Mouse (Mus musculus): ENCODE results near the gene Armcx3. TPM values are rescaled to one million over a fixed set of nuclear protein-coding genes. Genes with fewer than 3 reads are reported as not detected.

Gene Armcx3
- polyA plus RNA-seq, 1 experiment from 2014 or later = 84.7 TPM

DNA sequence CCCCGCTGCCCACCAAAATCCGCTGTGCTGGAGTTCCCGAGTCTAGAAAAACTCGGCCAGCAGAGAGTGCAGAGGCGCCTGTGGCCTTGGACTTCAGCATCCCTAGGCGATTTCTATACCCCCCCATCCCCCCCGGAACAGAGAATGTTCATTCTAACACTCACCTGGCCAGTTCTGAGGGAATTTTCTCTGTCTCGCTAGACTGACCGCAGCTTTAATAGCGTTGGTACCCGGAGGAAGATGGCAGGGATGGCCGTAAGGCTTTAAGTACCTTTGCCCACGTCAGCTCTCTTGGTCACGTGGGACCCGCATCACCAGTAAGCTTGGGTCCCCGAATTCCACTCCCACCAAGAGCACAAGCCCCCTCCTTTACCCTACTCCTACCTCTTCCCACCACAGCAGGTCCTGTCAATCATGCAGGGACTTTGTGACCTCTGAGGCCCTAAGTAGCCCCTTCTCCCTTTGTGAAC, 52.4 kb downstream of the Armcx3 start, which contains the start of gene Armcx2:
Gene Armcx2, minus strand, starts transcription at position 467 of the 470 bp plus-strand sequence.
- Histone ChIP-seq H3K9me3 (ENCODE audit: control insufficient read depth, low read length) (no peaks in the 10 kb centered on the region), H3K4me1 (replicated peaks; ENCODE audit: control insufficient read depth, insufficient read depth, low read length) (no peaks in the 10 kb centered on the region; the same call in 1 of the 2 replicates), H3K36me3 (ENCODE audit: control insufficient read depth, insufficient read depth) (peaks cover 5% of the 10 kb centered on the region), H3K27me3 (replicated peaks; ENCODE audit: control insufficient read depth, insufficient read depth, low read length) (no peaks in the 10 kb centered on the region), H3K4me2 (ENCODE audit: low read length) (peak within 1 kb of the TSS; percentile 52), H3K9ac (replicated peaks; ENCODE audit: low read depth, low read length) (peak within 1 kb of the TSS; percentile 74), H3K27ac (ENCODE audit: low read length) (peak within 1 kb of the TSS; percentile 93), H3K4me3 (replicated peaks; ENCODE audit: low read length) (peak within 1 kb of the TSS; percentile 67)
- peak; percentile 89 for ATAC-seq
- WGBS = 12% methylated on average over 16 of the region's 16 CpGs

Small RNAs within 50 kb of the gene (microRNA-seq; reads per million reads assigned to microRNA genes)
- not detected for gene Mir7093

Other genes with a start within 250 kb of the Armcx3 start
- gene Timm8a1, start 214.7 kb upstream of the Armcx3 start, polyA plus RNA-seq (2015; fragmentation: Nextera tagmentation; extraction: Ambion mirVana) = 45.9 and 46.2 TPM in 2 replicates
- gene Btk, start 173.0 kb upstream of the Armcx3 start, polyA plus RNA-seq (2015; fragmentation: Nextera tagmentation; extraction: Ambion mirVana) = 0.25 and 0.78 TPM in 2 replicates
- 178 and 190 TPM in 2 replicates for gene Rpl36a, start 170.9 kb upstream of the Armcx3 start, polyA plus RNA-seq (2015; fragmentation: Nextera tagmentation; extraction: Ambion mirVana)
- gene Gla, start 155.5 kb upstream of the Armcx3 start, polyA plus RNA-seq (2015; fragmentation: Nextera tagmentation; extraction: Ambion mirVana) = 3.4 and 3.9 TPM in 2 replicates
- gene Hnrnph2, start 155.4 kb upstream of the Armcx3 start, polyA plus RNA-seq (2015; fragmentation: Nextera tagmentation; extraction: Ambion mirVana) = 177 and 186 TPM in 2 replicates
- 7.4 and 7.5 TPM in 2 replicates for gene Armcx4, start 70.1 kb upstream of the Armcx3 start, polyA plus RNA-seq (2015; fragmentation: Nextera tagmentation; extraction: Ambion mirVana)
- 77.4 and 83.3 TPM in 2 replicates for gene Armcx1, start 38.6 kb upstream of the Armcx3 start, polyA plus RNA-seq (2015; fragmentation: Nextera tagmentation; extraction: Ambion mirVana)
- 30.5 and 41.5 TPM in 2 replicates for gene Armcx6, start 5.2 kb upstream of the Armcx3 start, polyA plus RNA-seq (2015; fragmentation: Nextera tagmentation; extraction: Ambion mirVana)
- gene Armcx2, start 52.6 kb downstream of the Armcx3 start, polyA plus RNA-seq (2015; fragmentation: Nextera tagmentation; extraction: Ambion mirVana) = 71.1 and 80.9 TPM in 2 replicates
- gene Nxf2, start 208.2 kb downstream of the Armcx3 start, polyA plus RNA-seq (2015; fragmentation: Nextera tagmentation; extraction: Ambion mirVana) = 0.18 and 0.22 TPM in 2 replicates